Mouse (Mus musculus): ENCODE results near the gene Gm42791.

Gene Gm42791

GRCm38 (mm10) chr5:148994706-148995414, at the start of gene Gm42791:
Gm42791 (minus strand) TSS chr5:148995147.
- peak; percentile 90 to 96 for DNase-seq

GRCm38 (mm10) chr5:149044067-149044466, 49.1 kb upstream of the Gm42791 start:
- DNase-seq = no peak

GRCm38 (mm10) chr5:149043240-149043639, 48.3 kb upstream of the Gm42791 start:
- peak; percentile 25 to 56 for DNase-seq

GRCm38 (mm10) chr5:149039825-149040224, 44.9 kb upstream of the Gm42791 start:
- DNase-seq = no peak

GRCm38 (mm10) chr5:149037729-149038128, 42.8 kb upstream of the Gm42791 start:
- DNase-seq = peak in 1 of 2 experiments; percentile 19

GRCm38 (mm10) chr5:149036920-149037319, 42.0 kb upstream of the Gm42791 start:
- no peak for DNase-seq

- DNase-seq = no peak
Observed at GRCm38 (mm10) chr5:149032438-149032837, 37.5 kb upstream of the Gm42791 start.

GRCm38 (mm10) chr5:149031199-149031750, 36.3 kb upstream of the Gm42791 start:
- peak; percentile 55 to 62 for DNase-seq

GRCm38 (mm10) chr5:149030103-149030502, 35.2 kb upstream of the Gm42791 start:
- no peak for DNase-seq

- no peak for DNase-seq
Observed at GRCm38 (mm10) chr5:149028394-149028793, 33.4 kb upstream of the Gm42791 start.

- no peak for DNase-seq
Observed at GRCm38 (mm10) chr5:149027389-149027788, 32.4 kb upstream of the Gm42791 start.

GRCm38 (mm10) chr5:149021120-149021519, 26.2 kb upstream of the Gm42791 start:
- no peak for DNase-seq

- no peak for DNase-seq
Observed at GRCm38 (mm10) chr5:149020681-149021062, 25.7 kb upstream of the Gm42791 start.

GRCm38 (mm10) chr5:149020059-149020680, 25.2 kb upstream of the Gm42791 start:
- no peak for DNase-seq

GRCm38 (mm10) chr5:149017666-149018415, 22.9 kb upstream of the Gm42791 start:
- no peak for DNase-seq

- no peak for DNase-seq
Observed at GRCm38 (mm10) chr5:149017181-149017580, 22.2 kb upstream of the Gm42791 start.

- DNase-seq = no peak
Observed at GRCm38 (mm10) chr5:149016261-149016660, 21.3 kb upstream of the Gm42791 start.

GRCm38 (mm10) chr5:149015335-149016201, 20.6 kb upstream of the Gm42791 start:
- DNase-seq = peak; percentile 14 to 22

GRCm38 (mm10) chr5:149014600-149015268, 19.8 kb upstream of the Gm42791 start:
- DNase-seq = no peak

- no peak for DNase-seq
Observed at GRCm38 (mm10) chr5:149013817-149014508, 19.0 kb upstream of the Gm42791 start.

- no peak for DNase-seq
Observed at GRCm38 (mm10) chr5:149009111-149009510, 14.2 kb upstream of the Gm42791 start.

Data from cerebellum, adult 18-20 months (tissue).